Mouse (Mus musculus) kidney, postnatal 14 days (tissue): Measurements from ENCODE around the gene Ethe1.

ENCODE experiments used
- DNase-seq: peaks from one replicate; pipeline ENCODE4 v3.0.0; 2022; ENCODE audit warnings: mixed read lengths

Ethe1 gene

DNA sequence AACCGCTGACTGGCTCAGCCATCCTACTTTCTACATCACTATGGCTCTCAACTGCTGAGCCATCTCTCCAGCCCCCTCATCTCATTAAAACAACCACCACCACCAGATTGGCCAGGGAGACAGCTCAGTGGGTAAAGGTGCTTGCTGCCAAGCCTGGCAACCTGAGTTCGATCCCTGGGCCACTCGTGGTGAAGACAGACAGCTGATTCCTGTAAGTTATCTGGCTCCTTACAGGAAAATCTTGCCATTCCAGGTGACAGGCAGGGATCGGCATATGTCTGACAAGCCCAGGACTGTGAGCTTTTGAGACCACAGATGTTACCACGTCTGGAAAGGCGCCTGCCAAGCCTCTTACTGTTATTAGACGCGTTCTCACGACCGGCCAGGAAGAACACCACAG is 9.5 kb upstream of the Ethe1 start:
- DNase-seq = no peak

DNA sequence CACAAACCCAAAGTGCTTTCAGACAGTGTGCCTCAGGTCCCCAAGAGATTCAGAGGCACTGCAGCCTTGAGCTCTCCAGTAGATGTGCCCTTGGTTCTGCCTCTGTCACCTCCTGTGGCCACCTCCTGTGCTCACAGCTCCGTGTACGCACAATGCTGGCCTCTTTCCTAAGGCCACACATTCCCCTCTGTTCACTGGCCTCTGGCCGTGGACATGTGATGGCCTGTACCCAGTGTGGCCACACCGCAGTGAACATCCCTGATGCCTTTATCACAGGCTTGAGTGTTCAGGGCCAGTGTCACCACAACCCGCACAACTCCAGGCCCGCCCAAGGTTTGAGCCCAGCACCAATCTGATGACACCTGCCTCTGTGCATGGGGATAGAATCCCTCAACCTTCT is 2.5 kb upstream of the Ethe1 start:
- no peak for DNase-seq

DNA sequence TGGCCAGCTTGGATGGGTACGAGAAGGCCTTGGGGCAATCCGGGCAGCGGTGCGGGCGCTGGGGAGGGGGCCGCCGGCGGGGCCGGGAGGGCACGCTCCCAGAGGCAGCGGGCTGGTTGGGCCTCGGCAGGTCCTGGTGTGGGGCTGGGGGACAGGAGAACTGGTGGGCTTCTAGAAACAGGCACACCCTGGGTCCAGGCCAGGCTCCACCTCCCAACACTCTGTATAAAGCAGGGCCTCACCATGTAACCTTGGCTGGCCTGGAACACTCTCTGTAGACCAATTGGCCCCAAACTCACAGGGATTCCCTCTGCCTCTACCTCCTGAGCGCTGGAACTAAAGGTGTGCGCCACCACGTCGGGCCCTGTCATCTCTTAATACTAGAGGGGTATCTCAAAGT is 1.3 kb upstream of the Ethe1 start:
- no peak for DNase-seq

DNA sequence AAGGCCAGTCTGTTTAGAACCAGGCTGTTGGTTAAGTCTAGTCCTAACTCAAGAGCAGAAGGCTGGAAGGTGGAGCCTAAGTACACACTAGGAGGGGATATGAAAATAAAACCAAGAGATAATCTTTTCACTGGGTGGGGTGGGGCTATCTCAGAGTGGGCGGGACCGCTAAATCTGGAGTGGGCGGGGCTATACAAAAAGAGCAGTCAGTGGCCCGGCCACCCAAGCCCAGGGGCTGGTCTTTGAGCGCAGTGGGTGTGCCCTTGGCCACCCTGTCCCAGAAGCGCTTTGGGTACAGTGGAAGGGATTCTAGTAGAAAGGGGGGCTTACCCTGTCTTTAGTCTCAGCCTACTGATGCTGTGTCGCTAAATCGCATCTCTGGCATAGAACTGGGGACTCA is 515 bp upstream of the Ethe1 start:
- no peak for DNase-seq

DNA sequence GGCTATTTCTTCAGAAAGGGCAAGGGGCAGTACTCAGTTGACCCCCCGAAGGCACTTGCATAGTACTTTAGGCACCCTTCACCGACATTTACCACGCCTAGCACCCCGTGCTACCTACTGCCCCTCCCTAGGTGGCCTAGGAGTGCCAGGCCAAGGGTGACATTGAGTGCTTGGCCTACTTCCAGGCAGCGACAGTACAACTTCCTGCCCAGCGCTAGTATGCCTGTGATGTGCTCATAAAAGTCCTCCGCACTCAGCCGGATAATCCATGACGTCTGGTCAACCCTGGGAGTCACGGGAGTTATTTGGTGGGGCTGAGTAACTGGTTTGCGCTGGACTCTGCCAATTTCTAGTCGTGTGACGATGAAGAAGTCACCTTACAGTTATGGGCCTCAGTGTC is 993 bp downstream of the Ethe1 start:
- peak; percentile 80 for DNase-seq

DNA sequence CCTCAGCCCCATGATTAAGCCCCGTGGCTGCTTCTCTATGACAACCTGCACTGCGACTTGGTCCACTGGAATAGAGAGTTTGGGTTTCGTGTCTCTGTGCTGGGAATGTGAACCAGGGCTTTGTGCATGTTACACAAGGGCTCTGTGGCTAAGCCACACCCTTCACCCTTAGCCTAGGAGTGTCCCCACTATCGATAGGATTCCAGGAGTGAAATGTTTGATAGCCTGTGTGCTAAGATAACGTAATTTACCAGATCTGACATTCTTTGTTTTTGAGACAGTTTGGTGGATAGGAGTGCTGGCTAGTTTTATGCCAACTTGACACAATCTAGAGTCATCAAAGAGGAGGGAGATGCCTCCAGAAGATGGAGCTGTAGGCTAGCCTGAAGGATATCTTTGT is 4.4 kb downstream of the Ethe1 start:
- no peak for DNase-seq

DNA sequence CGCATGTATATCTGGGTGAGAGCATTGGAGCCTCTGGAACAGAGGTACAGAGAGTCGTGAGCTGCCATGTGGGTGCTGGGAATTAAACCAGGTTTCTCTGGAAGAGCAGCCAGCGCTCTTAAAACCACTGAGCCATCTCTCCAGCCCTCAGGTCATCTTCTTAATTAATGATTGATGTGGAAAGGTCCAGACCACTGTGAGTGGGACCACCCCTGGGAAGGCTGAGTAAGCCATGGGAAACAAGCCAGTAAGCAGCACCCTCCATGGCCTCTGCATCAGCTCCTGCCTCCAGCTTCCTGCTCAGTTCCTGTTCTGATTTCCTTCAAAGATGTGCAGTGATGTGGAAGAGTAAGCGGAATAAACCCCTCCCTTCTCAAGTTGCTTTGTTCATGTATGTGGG is 4.8 kb downstream of the Ethe1 start:
- DNase-seq = no peak

DNA sequence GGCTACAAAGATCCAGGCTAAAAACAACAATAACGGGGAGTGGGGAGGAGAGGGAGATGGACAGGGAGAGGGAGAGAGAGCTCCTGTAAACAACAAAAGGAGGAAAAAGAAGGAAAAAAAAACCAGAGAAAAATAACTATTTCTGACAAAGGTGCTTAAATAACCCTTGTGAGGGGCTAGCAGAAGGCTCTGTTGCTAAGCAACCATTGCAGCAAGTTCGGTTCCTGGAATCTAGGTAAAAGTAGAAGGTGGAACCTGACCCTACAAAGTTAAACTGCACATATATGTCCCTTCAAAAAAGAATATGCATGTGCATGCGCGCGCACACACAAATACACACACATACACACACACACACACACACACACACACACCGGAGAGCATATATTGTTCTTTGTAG is 5.4 kb downstream of the Ethe1 start:
- no peak for DNase-seq

DNA sequence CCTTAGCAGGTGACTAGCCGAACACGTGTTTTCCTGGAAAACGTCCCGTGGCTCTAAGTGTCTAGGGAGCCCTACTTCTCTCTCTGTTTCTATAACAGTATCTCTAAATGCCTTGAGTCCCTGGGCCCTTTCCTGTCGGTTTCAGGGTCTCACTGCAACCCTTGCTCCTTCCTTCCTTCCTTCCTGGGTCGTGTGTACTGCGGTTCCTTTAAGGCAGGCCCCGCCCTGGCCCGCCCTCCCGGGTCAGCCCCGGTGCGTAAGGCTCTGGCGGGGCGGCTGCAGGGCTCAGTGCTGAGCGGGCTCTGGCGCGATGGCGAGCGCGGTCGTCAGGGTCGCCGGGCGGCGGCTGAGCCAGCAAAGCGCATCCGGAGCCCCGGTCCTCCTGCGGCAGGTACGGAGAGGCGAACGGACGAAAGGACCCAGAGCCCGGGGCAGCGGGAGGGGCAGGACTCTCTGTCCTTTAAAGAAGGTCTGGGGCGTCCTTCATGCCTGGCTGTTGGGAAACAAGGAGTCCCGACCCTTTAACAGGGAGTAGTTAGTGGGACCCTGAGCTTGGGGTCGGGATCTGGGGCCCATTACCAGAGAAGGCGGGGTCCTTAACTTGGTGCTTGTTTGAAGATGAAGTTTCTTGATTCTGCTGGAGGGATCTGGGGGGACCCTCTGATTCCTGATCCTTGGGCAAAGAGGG is 6.4 kb downstream of the Ethe1 start:
- DNase-seq = peak; percentile 88

DNA sequence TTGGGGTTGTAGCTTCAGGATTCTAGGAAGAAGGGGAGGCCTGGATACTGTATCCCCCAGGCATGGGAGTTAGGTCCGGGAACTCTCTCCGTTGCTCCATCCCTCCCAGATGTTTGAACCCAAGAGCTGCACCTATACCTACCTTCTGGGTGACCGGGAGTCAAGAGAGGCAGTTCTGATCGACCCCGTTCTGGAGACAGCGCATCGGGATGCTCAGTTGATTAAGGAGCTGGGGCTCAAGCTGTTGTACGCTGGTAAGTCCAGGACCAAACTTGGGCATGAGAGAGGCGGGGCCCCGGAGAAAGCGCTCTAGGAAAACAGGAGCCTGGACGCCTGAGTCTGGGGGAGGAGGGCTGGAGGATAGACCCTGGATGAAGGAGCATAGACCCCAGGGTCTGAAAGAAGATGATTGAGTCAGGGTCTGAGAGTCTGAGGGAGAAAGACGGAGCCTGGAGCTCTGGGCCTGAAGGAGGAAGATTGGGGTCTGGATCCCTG is 7.0 kb downstream of the Ethe1 start:
- no peak for DNase-seq

DNA sequence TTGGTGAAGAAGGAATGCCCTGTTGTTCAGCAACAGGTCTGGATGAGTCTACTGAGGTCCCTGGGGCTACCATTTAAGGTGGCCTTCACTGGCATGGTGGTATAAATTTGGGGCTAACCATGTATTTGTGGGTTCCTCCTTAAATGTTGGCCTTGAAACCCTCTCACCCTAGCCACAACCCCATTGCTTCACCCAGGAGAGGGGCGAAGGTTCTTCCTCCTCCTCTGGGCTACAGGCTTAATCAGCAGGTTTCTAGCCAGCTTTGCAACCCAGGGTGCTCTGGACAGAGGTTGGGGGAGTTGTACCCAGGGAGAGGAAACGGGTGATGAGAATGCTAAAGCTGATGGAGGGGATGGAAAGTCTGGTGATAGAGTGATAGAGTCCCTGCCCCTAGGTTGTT is 8.1 kb downstream of the Ethe1 start:
- DNase-seq = no peak

DNA sequence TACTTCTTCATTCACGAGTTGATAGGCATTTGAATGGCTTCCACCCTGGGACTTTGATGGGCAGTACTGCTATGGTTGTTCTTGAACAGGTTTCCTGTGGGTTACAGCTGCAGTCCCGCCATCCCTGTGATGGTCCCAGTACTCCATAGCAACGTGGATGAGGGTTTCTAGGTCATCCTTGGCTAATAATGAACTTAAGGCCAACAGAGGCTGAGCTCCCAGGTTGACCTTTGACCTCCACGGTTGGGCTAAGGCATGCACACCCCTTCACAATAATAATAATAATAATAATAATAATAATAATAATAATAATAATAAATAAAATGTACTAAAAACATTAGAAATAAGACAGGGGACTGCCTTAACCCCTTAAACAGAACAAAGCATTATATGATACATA is 10.8 kb downstream of the Ethe1 start:
- no peak for DNase-seq

DNA sequence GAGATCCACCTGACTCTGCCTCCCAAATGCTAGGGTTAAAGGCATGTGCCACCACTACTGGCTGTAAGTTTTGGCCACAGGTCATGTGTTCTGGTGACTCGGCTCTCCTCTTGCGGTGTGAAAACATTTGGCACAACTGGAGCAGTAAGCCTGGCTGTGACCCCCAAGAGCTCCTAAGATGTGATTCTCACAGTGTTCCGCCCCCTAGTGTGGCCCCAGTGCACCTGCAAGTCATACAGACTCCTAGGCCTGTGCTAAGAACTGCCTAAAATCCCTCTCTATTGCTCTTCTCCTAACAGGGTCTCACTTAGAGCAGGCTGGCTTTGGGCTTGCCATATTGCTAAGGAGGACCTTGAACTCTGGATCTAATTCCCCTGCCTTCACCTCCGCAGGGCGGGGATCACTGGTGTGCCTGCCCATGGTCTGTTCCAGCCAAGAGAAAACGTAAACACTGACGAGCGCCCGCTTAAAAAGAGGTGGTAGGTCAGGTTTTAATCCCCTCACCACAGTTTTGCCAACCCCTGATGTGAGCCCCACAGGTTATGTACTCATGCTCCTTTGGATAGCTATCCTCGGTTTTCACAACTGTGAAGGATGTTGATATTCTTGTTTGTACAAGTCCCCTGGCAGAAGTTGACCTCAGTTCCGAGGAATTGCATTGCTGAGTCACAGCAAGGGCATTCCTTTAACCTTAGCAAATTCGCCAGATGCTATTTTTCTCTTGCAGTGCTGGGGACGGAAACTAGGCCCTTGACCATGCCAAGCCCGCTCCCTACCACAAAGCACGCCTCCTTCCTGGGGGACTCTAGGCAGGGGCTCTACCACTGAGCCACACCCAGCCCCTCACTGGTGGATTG is 12.1 kb downstream of the Ethe1 start:
- peak; percentile 10 for DNase-seq

DNA sequence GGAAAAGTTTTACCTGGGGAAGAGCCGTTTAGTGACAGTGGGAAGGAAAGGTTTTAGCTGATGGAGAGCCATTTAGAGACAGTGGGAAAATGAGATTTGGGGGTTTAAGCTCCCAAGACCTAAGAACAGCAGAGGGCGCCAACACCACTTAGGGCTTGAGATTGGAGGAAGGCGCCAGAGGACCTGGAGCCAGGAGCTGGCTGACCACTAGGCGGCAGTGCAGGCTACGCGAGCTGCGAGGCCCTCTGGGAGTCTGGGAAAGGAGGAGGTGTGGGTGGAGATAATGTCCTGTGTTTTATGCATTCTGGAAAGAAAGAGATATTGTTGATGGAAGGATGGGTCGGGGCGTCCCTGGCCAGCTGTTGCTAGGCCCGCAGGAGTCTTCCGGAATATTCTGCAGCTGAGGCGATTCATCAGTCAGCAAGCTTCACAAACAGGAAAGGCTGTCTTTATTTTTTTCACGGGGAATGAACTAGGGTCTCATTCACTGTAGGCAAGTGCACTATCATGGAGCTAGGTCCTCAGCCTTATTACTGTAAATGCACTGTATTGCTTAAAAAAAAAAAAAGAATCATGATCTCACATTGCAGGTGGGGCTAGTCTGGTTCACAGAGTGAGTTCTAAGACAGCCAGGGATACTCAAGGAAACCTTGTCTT is 13.7 kb downstream of the Ethe1 start:
- DNase-seq = peak; percentile 96

DNA sequence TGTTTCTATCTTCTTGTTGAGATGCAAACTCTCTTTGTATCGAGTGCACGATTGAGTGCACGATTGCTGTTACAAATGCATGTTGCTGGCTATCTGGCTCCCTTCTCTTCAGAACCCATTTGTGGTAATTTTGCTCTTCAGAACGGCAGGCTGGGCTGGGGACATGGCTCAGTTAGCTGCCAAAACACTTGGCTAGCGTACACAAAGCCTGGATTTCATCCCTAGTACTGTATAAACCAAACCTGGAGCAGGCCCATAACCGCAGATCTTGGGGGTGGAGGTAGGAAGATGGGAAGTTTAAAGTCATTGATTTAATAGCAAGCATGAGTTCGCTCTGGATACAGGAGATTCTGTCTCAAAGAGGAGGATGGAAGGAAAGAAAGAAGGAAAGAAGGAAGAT is 18.2 kb downstream of the Ethe1 start:
- DNase-seq = no peak

DNA sequence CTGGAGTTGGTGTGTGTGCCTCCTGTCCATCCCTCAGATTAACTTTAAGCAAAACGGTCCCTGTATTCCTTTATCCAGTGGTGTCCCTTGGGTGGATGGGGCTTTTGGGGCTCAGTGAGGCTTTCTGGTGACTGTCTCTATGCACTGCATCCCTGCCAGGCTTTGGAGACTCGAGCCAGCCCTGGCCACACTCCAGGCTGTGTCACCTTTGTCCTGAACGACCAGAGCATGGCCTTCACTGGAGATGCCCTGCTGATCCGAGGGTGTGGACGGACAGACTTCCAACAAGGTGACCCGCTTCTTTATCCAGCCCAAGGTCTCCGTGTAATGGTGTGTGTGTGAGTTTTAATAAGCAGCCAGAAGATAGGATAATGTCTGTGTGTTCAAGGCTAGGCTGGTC is 18.7 kb downstream of the Ethe1 start:
- no peak for DNase-seq

DNA sequence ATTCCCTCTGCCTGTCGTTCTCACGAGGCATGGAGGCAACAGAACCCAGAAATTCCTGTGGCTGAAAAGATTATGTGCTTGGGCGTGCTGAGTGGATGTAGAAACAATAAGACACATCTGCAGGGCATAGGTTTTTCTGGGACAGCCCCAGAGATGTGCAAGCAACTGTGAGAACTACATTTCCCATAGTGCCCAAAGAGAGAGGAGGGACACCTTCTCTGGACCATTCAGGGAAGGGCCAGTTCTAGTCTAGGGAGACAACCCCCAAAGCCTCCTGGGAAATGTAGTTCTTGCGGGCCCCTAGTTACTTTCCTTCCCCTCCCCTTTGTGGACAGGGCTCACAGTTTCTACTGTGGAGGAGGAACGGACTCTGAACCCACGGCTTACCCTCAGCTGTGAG is 20.7 kb downstream of the Ethe1 start:
- peak; percentile 76 for DNase-seq

DNA sequence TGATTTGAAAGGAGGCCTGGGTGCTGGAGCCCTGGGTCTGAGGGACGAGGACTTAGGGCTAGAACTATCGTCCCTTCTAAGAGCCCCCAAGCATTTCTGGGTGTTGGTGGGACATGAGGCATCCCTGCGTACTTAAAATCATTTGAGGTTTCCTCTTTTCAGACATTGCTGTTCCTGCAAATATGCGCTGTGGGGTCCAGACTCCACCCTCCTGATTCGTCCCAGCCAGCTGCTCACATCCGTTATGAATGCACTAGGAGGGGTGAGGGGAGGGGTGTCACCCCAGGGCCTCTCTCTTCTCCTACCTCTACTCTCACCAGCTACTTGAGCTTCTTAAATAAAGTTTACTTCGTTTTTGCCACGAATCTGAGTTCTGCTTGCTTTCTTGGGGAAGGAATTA is 21.2 kb downstream of the Ethe1 start:
- DNase-seq = no peak

DNA sequence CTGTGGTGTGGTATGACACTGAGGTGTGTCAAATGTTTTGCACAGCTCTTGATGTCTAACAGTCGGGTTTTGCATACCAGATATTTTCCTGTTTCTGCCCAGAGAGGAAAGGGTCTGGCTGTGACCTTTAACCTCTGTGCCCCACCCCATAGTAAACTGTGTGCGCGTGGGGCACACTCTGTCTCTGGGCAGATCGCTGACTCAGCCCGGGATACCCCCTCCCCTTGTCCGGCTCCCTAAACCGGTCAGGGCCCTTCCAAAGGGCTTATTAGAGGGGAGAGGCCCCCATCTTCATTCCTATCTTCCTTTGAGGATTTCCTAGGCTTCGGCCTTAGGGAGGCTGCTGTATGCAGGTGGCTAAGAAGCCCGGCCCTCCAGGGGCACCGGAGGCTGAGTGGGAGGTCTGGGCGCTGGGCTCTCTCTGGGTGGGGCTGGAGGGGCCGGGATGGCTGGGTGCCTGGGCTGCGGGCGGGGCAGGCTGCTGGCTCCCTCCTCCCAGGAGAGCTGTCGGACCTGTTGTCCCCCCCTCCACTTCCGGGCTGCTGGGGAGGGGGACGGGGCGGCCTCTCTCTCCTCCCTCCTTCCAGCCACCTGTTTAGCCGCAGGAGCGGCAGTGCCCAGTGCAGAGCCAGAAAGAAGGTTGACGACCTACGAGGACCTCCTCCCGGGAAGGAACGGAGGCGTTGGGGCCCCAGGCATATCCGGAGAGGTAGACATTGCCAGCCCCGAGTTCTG is 23.0 kb downstream of the Ethe1 start, which contains the start of gene Phldb3:
Gene Phldb3 (plus strand): TSS at position 620 of the 735 bp plus-strand sequence.
- peak; percentile 57 for DNase-seq

DNA sequence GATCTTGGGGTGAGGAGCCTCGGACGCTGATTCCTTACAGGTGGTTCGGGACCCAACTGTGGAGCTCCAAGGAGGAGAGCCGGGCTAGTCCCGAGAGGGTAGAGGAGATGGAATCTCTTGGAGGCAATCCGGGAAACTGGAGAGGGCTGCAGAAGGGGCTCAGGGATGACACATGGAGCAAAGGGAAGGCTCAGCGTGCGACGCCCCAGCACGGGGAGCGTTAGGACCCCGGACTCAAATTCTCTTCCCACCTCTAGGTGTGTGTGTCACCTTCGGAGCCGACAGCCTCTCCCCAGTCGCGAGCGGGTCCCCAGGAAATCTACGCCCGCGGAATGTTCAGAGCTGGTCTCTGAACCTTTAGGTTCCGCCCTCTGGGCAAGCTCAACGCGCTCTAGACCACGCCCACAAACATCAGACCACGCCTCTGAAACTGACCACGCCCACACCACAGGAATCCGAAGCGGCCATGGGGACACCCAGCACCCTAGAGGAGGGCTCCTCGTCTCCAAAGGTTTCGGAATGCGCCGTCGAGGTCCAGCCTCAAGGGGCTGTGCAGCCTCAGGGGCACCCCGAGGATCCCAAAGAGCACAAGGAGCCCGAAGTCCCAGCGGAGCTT is 23.6 kb downstream of the Ethe1 start:
- DNase-seq = peak; percentile 95

DNA sequence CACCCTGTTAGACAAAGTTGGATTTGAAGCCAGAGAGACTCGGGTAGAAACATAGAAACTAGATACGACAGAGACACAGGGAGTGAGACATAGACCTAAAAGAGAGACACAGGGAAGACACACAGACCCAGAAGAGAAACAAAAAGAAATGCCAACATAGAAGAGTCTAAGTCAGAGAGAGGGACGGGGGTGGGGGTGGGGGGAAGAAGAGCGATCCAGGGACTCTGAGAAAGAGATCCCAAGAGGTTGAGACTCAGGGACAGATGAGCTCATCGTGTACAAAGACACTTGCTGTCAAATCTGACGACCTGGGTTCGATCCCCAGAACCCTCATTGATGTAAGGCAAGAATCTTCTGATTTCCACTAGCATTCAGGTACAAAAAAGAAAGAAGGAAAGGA is 24.4 kb downstream of the Ethe1 start:
- no peak for DNase-seq

DNA sequence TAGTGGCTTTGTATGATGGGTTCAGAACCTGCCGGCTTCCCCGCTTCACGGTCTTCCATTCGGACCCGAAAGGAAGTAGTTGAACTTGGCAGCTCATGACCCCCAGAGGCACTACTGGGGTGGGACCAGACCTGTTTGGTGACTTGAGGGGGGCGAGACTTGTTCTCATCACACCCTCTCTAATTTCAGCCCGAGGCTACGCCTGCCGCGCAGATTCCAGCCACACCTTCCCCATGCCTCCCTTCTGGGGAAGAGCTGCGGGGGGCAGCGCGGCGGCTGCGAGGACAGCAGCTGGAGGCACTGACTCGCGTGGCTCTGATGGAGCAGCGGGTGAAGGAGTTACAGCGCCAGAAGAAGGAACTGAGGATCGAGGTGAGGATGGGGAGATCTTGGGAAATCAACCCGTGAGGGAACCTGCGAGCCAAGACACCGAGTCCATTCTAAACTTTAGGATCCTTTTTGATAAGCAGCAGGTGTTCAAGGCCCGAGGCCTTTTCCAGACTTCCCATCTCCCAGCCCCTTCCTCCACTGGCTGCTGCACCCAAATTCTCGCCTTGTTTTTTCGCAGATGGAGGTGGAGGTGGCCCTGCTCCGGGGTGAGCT is 25.1 kb downstream of the Ethe1 start:
- DNase-seq = no peak
